In genomic region chr1:153138486-153138885, GRCm38 (mm10) we compare ENCODE assay signal across 18 mouse cellular contexts. TPM values are rescaled to one million over a fixed set of nuclear protein-coding genes. Genes with fewer than 3 reads are reported as not detected.
DNase-seq lines count a peak whose midpoint lies in the region; ATAC-seq and TF ChIP-seq lines count a peak whose summit lies in the region.
"Had no signal": no experiment of that assay in that cellular context is flagged by ENCODE, and none has a peak within 500 bp of the region (broad histone marks: within the 10 kb centered on the region; RNA-seq: fewer than 3 reads in every experiment).

No protein-coding gene starts in this region.

- no peaks in the 10 kb centered on the region for H3K36me3 ChIP-seq in forebrain, embryonic 14.5 days (ENCODE audit: control insufficient read depth, insufficient read depth, low read length)
- H3K36me3 ChIP-seq in forebrain, embryonic 11.5 days (ENCODE audit: control insufficient read depth, insufficient read depth, low read length) = no peaks in the 10 kb centered on the region
- H3K36me3 ChIP-seq in hindbrain, embryonic 13.5 days = no peaks in the 10 kb centered on the region
- H3K36me3 ChIP-seq: embryonic facial prominence, embryonic 13.5 days; heart, embryonic 10.5 days; liver, embryonic 15.5 days; neural tube, embryonic 15.5 days had no signal

- no peak overlapping the region for H3K27ac ChIP-seq in forebrain, embryonic 14.5 days (ENCODE audit: low read depth, low read length)
- no peak overlapping the region for H3K27ac ChIP-seq in forebrain, embryonic 11.5 days (ENCODE audit: low read depth, low read length)
- no peak overlapping the region for H3K27ac ChIP-seq in hindbrain, embryonic 13.5 days
- H3K27ac ChIP-seq: embryonic facial prominence, embryonic 13.5 days; heart, embryonic 10.5 days; liver, embryonic 15.5 days; neural tube, embryonic 15.5 days had no signal

- DNase-seq in forebrain, embryonic 14.5 days (ENCODE audit: low spot score) = peak; percentile 45
- no peak for DNase-seq in forebrain, embryonic 11.5 days (ENCODE audit: low spot score)
- peak; percentile 60 for DNase-seq in brain, embryonic 14.5 days (ENCODE audit: low read depth)
- peak; percentile 51 for DNase-seq in cerebellum, adult 9-11 months
- peak; percentile 50 for DNase-seq in layer of hippocampus, adult 9-11 months
- DNase-seq in right cerebral cortex, adult 2 months (ENCODE audit: low spot score in 2 of 2) = no peak
- DNase-seq: gastrocnemius, postnatal 25 days; heart, postnatal 14 days; kidney, adult 9 months; lung, postnatal 14 days; thymus, postnatal 14 days had no signal

- WGBS in forebrain, embryonic 14.5 days = 68% methylated on average over 5 of the region's 5 CpGs
- WGBS in forebrain, embryonic 11.5 days = 78% methylated on average over 5 of the region's 5 CpGs
- WGBS in hindbrain, embryonic 13.5 days = 63% methylated on average over 5 of the region's 5 CpGs

- H3K27me3 ChIP-seq in forebrain, embryonic 14.5 days (replicated peaks; ENCODE audit: control insufficient read depth, insufficient read depth, low read length) = no peaks in the 10 kb centered on the region
- no peaks in the 10 kb centered on the region for H3K27me3 ChIP-seq in forebrain, embryonic 11.5 days (ENCODE audit: control insufficient read depth, insufficient read depth, low read length)
- no peaks in the 10 kb centered on the region for H3K27me3 ChIP-seq in hindbrain, embryonic 13.5 days
- H3K27me3 ChIP-seq: embryonic facial prominence, embryonic 13.5 days; liver, embryonic 15.5 days; neural tube, embryonic 15.5 days had no signal

- H3K4me2 ChIP-seq in forebrain, embryonic 14.5 days (ENCODE audit: low read length) = no peak overlapping the region
- no peak overlapping the region for H3K4me2 ChIP-seq in forebrain, embryonic 11.5 days (ENCODE audit: low read depth, low read length, severe bottlenecking)
- H3K4me2 ChIP-seq in hindbrain, embryonic 13.5 days = no peak overlapping the region
- H3K4me2 ChIP-seq: embryonic facial prominence, embryonic 13.5 days; liver, embryonic 15.5 days; neural tube, embryonic 15.5 days had no signal

- H3K9me3 ChIP-seq in forebrain, embryonic 14.5 days (replicated peaks; ENCODE audit: control insufficient read depth, low read length) = no peaks in the 10 kb centered on the region
- no peaks in the 10 kb centered on the region for H3K9me3 ChIP-seq in forebrain, embryonic 11.5 days (ENCODE audit: control insufficient read depth, low read length)
- no peaks in the 10 kb centered on the region for H3K9me3 ChIP-seq in hindbrain, embryonic 13.5 days
- H3K9me3 ChIP-seq: embryonic facial prominence, embryonic 13.5 days; heart, embryonic 10.5 days; liver, embryonic 15.5 days; neural tube, embryonic 15.5 days had no signal

- no peak overlapping the region for H3K9ac ChIP-seq in forebrain, embryonic 14.5 days (ENCODE audit: low read length)
- H3K9ac ChIP-seq in forebrain, embryonic 11.5 days (ENCODE audit: low read length) = no peak overlapping the region
- no peak overlapping the region for H3K9ac ChIP-seq in hindbrain, embryonic 13.5 days
- H3K9ac ChIP-seq: embryonic facial prominence, embryonic 13.5 days; liver, embryonic 15.5 days; neural tube, embryonic 15.5 days had no signal

- H3K4me1 ChIP-seq in forebrain, embryonic 14.5 days (ENCODE audit: control insufficient read depth, insufficient read depth, low read length) = no peaks in the 10 kb centered on the region
- no peaks in the 10 kb centered on the region for H3K4me1 ChIP-seq in forebrain, embryonic 11.5 days (replicated peaks; ENCODE audit: control insufficient read depth, insufficient read depth, low read length)
- peaks cover 20% of the 10 kb centered on the region for H3K4me1 ChIP-seq in hindbrain, embryonic 13.5 days (replicated peaks)
- H3K4me1 ChIP-seq: liver, embryonic 15.5 days had no signal

- no peak for TF ChIP-seq POLR2A in brain, embryonic 14.5 days (IDR thresholded peaks at IDR 0.05; ENCODE audit: borderline replicate concordance, extremely low read depth, insufficient read depth, insufficient read length, poor library complexity, severe bottlenecking)

- no peak overlapping the region for H3K4me3 ChIP-seq in forebrain, embryonic 14.5 days (ENCODE audit: low read depth, low read length)
- H3K4me3 ChIP-seq in forebrain, embryonic 11.5 days (ENCODE audit: low read depth, low read length) = no peak overlapping the region
- H3K4me3 ChIP-seq in hindbrain, embryonic 13.5 days = no peak overlapping the region
- H3K4me3 ChIP-seq: embryonic facial prominence, embryonic 13.5 days; heart, embryonic 10.5 days; liver, embryonic 15.5 days; neural tube, embryonic 15.5 days had no signal

- no peak for TF ChIP-seq CTCF in brain, embryonic 14.5 days (IDR thresholded peaks at IDR 0.05; ENCODE audit: borderline replicate concordance, extremely low read depth, insufficient read depth, insufficient read length)

- ATAC-seq in forebrain, embryonic 14.5 days = peak; percentile 74; the same call in 1 of the 2 replicates
- ATAC-seq in forebrain, embryonic 11.5 days (replicated peaks; ENCODE audit: low FRiP score) = no peak
- ATAC-seq in hindbrain, embryonic 13.5 days (ENCODE audit: low FRiP score) = no peak
- ATAC-seq: activated CD4-positive, CD25-positive, alpha-beta regulatory T cell, adult 4 months; inflammation-experienced regulatory T-cells, adult 6 months had no signal

RNA-seq across cellular contexts. Expression of gene Lamc2, which starts 47.8 kb away (rescaled TPM):
- polyA plus RNA-seq in forebrain, embryonic 14.5 days (2014; fragmentation: Nextera tagmentation; extraction: Ambion mirVana) = 0.70 and 1.1 TPM in 2 replicates
- 0.48 and 0.55 TPM in 2 replicates for polyA plus RNA-seq in forebrain, embryonic 11.5 days (2014; fragmentation: Nextera tagmentation; extraction: Ambion mirVana)
- polyA plus RNA-seq in brain, embryonic 14.5 days (2012; rRNA removed) = 1.1 and 2.0 TPM in 2 replicates
- 0.80 and 0.84 TPM in 2 replicates for polyA plus RNA-seq in hindbrain, embryonic 13.5 days (2015; fragmentation: Nextera tagmentation; extraction: Ambion mirVana)

Comparison
In these comparisons a context has a peak if more than half of its experiments do, and no peak if none do; other contexts are left out.
1. DNase-seq: peak in forebrain, embryonic 14.5 days (single experiment), brain, embryonic 14.5 days (single experiment), cerebellum, adult 9-11 months (single experiment) and layer of hippocampus, adult 9-11 months (single experiment); none in forebrain, embryonic 11.5 days (single experiment) and right cerebral cortex, adult 2 months (0 of 2).